Mouse (Mus musculus) mammary gland, adult 2 months (tissue): ENCODE results near the gene Tiparp. TPM values are rescaled to one million over a fixed set of nuclear protein-coding genes. Genes with fewer than 3 reads are reported as not detected.

Experiments
- polyA plus RNA-seq: library from polyadenylated mRNA; depleted of rRNA; stranded (reverse); fragments of >200 nt; gene quantifications from 2 replicates; pipeline ENCODE4 v1.2.3, GENCODE M21; 2012; ENCODE audit warnings: low replicate concordance; rRNA removed

Tiparp gene
- polyA plus RNA-seq = 5.0 and 7.7 TPM in 2 replicates

GRCm38 (mm10) chr3:65527691-65528601 is at the start of gene Tiparp:
TSS of gene Tiparp (plus strand) at chr3:65528410.

Other genes with a start within 250 kb of the Tiparp start
- 42.8 and 97.5 TPM in 2 replicates for gene Ssr3, start 135.8 kb upstream of the Tiparp start, polyA plus RNA-seq
- 0.19 and 1.3 TPM in 2 replicates for gene Lekr1, start 137.8 kb downstream of the Tiparp start, polyA plus RNA-seq